Mouse (Mus musculus) bone marrow macrophage, adult 2 months (primary cell): ENCODE measurements at regions not wholly inside any gene's neighbourhood (a gene's known extent, or its start where the extent isn't known, plus 50 kb on each side); places are given as distances from the start of the nearest gene placed in this dataset.

Experiments
- CTCF ChIP-seq: IDR thresholded peaks from 2 replicates; pipeline ENCODE4 v1.5.1; 2012; ENCODE audit warnings: low read depth, mild to moderate bottlenecking, low read length, moderate library complexity
- POLR2A ChIP-seq: IDR thresholded peaks from 2 replicates; pipeline ENCODE4 v1.6.1; 2012; ENCODE audit warnings: mild to moderate bottlenecking, low read depth, low read length, borderline replicate concordance

DNA sequence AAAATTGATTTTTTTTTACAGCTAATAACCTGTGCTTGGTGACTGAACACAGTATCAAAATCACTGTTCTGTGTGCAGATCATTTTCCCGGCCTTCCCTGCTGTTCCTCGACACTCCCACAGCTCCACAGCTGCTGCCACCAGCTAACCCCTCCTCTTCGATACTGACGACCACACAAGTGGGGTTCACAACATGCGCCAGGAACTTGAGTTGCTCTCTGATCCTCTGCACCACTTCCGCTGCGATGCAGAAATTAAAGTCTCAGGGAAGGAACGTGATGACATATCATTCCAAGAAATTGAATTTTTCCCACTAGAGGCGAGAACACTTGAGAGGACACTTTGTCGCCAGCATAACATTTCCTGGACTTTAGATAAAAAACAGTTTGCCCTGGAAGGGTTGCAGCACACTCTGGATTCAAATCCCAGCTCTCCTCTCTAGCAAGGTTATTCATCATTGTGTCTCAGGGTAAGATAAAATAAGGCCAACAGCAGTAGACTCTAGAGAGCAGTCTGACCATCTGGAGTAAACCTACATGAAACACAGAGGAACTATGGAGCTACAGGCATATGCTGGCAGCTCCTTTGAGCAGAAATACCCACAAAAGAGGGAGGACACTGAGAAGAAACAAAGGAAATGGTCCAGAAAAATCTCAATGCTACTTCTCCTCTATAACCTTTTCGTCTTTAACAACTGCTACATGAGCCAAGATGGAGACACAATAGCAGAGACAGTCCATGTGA is 308.4 kb upstream of the Map3k7 start:
- TF ChIP-seq CTCF (no peak), POLR2A (no peak)
